ENCODE assay signal across 6 mouse cellular contexts in genomic region chr15:60253661-60254060, GRCm38 (mm10).
DNase-seq lines count a peak whose midpoint lies in the region; ATAC-seq and TF ChIP-seq lines count a peak whose summit lies in the region.
"Not testable (repeated sequence)": the region's sequence is repeated elsewhere in the genome, so short reads cannot be mapped to it uniquely, and the experiment has no call there.

No protein-coding gene starts in this region.

- DNase-seq in 3T3-L1 (ENCODE audit: low read depth, low spot score) (peak; percentile 7), NIH3T3 (ENCODE audit: low read depth) (peak; percentile 9)
- DNase-seq in heart, postnatal 0 days (ENCODE audit: low spot score); left cerebral cortex, adult 2 months (ENCODE audit: extremely low spot score in 1 of 2, low spot score in 2 of 2); midbrain, postnatal 0 days (ENCODE audit: low spot score): not testable (repeated sequence)

- intact Hi-C loops in left cerebral cortex, adult 2 months (cut with DNase I): loop anchor here (5.0 to 10.0 kb wide), 2 partner anchors 156 to 349 kb away; no protein-coding TSS in a partner anchor

- not testable (repeated sequence) for H3K27ac ChIP-seq in heart, postnatal 0 days (ENCODE audit: low read depth); intestine, postnatal 0 days (ENCODE audit: low read depth, low read length); left cerebral cortex, adult 2 months; midbrain, postnatal 0 days (ENCODE audit: low read depth, low read length)

- TF ChIP-seq CTCF in heart, postnatal 0 days (IDR thresholded peaks at IDR 0.05; ENCODE audit: low read depth): peak; percentile 34
- TF ChIP-seq CTCF in intestine, postnatal 0 days (IDR thresholded peaks at IDR 0.05; ENCODE audit: low read depth): peak; percentile 37
- TF ChIP-seq CTCF in left cerebral cortex, adult 2 months (IDR thresholded peaks at IDR 0.05): peak; percentile 31
- TF ChIP-seq CTCF in midbrain, postnatal 0 days (IDR thresholded peaks at IDR 0.05): peak; percentile 32

- not testable (repeated sequence) for ATAC-seq in heart, postnatal 0 days (ENCODE audit: insufficient read depth, low read depth); intestine, postnatal 0 days; midbrain, postnatal 0 days (ENCODE audit: low FRiP score)

- TF ChIP-seq EP300 in heart, postnatal 0 days (IDR thresholded peaks at IDR 0.05; ENCODE audit: low read depth): not testable (repeated sequence)

- not testable (repeated sequence) for H3K9me3 ChIP-seq in heart, postnatal 0 days (replicated peaks; ENCODE audit: control insufficient read depth, low read length); intestine, postnatal 0 days (ENCODE audit: control insufficient read depth); midbrain, postnatal 0 days (ENCODE audit: low read length)

- H3K36me3 ChIP-seq in heart, postnatal 0 days (replicated peaks; ENCODE audit: control insufficient read depth, insufficient read depth, low read length); intestine, postnatal 0 days (ENCODE audit: control insufficient read depth, insufficient read depth); midbrain, postnatal 0 days (ENCODE audit: insufficient read depth, low read length): not testable (repeated sequence)

- not testable (repeated sequence) for H3K4me3 ChIP-seq in heart, postnatal 0 days (ENCODE audit: low read depth, low read length); intestine, postnatal 0 days (ENCODE audit: low read depth, low read length); left cerebral cortex, adult 2 months; midbrain, postnatal 0 days (ENCODE audit: low read depth, low read length)

- not testable (repeated sequence) for H3K27me3 ChIP-seq in heart, postnatal 0 days (ENCODE audit: control insufficient read depth, insufficient read depth, low read length); intestine, postnatal 0 days (replicated peaks; ENCODE audit: control insufficient read depth, insufficient read depth, low read length); midbrain, postnatal 0 days (ENCODE audit: insufficient read depth, low read length)

- not testable (repeated sequence) for H3K4me1 ChIP-seq in heart, postnatal 0 days (ENCODE audit: control insufficient read depth, insufficient read depth); intestine, postnatal 0 days (replicated peaks; ENCODE audit: control insufficient read depth, insufficient read depth, low read length); midbrain, postnatal 0 days (ENCODE audit: insufficient read depth, low read length)

- not testable (repeated sequence) for H3K9ac ChIP-seq in heart, postnatal 0 days (replicated peaks; ENCODE audit: low read depth, low read length); intestine, postnatal 0 days (ENCODE audit: low read depth, low read length); midbrain, postnatal 0 days (replicated peaks; ENCODE audit: low read length, poor library complexity, severe bottlenecking)

- H3K4me2 ChIP-seq in heart, postnatal 0 days (ENCODE audit: low read depth, low read length); intestine, postnatal 0 days (replicated peaks; ENCODE audit: low read depth); midbrain, postnatal 0 days (ENCODE audit: low read depth, low read length, poor library complexity, severe bottlenecking): not testable (repeated sequence)
